Mouse (Mus musculus) liver, postnatal 0 days (tissue): ENCODE measurements around the gene Adipor2. TPM values are rescaled to one million over a fixed set of nuclear protein-coding genes. Genes with fewer than 3 reads are reported as not detected.
A peak's percentile ranks its signal among the peaks of the same experiment; 100 is the strongest.

Experiments
- ATAC-seq: fragments of 200-750 bp; cut with Nextera tagmentation; 2 replicates; pipeline ENCODE4 v1.8.0; 2017; ENCODE audit warnings: mild to moderate bottlenecking, moderate library complexity
- DNase-seq: peaks from one replicate; pipeline ENCODE4 v3.0.0-alpha.2; 2016
- H3K27ac ChIP-seq: fragments of 300-500 bp; sonication (generic); 2 replicates; pipeline ENCODE4 v1.5.1; 2014; ENCODE audit warnings: antibody characterized with exemption, moderate library complexity, mild to moderate bottlenecking, low read depth
- H3K27me3 ChIP-seq: fragments of 300-500 bp; sonication (generic); 2 replicates; pipeline ENCODE4 v1.6.1; 2014; ENCODE audit warnings: low read length, control low read depth, mixed read lengths; ENCODE audit not compliant: insufficient read depth
- H3K36me3 ChIP-seq: fragments of 300-500 bp; sonication (generic); replicated peaks from 2 replicates; pipeline ENCODE4 v1.6.1; 2014; ENCODE audit warnings: mild to moderate bottlenecking, control low read depth, low read length, moderate library complexity, mixed read lengths; ENCODE audit not compliant: insufficient read depth
- H3K4me1 ChIP-seq: fragments of 300-500 bp; sonication (generic); 2 replicates; pipeline ENCODE4 v1.6.1; 2014; ENCODE audit warnings: antibody characterized with exemption, mild to moderate bottlenecking, control low read depth; ENCODE audit not compliant: insufficient read depth
- H3K4me2 ChIP-seq: fragments of 300-500 bp; sonication (generic); 2 replicates; pipeline ENCODE4 v1.6.1; 2014; ENCODE audit warnings: low read depth, mild to moderate bottlenecking, low read length, moderate library complexity, mixed read lengths
- H3K4me3 ChIP-seq: fragments of 300-500 bp; sonication (generic); 2 replicates; pipeline ENCODE4 v1.5.1; 2014; ENCODE audit warnings: low read depth, low read length
- H3K9ac ChIP-seq: fragments of 300-500 bp; sonication (generic); replicated peaks from 2 replicates; pipeline ENCODE4 v1.6.1; 2014; ENCODE audit warnings: mild to moderate bottlenecking, moderate library complexity
- H3K9me3 ChIP-seq: fragments of 300-500 bp; sonication (generic); 2 replicates; pipeline ENCODE4 v1.6.1; 2016; ENCODE audit warnings: mild to moderate bottlenecking, control low read depth, low read length, mixed read lengths
- CTCF ChIP-seq: sonication (generic); IDR thresholded peaks from 2 replicates; pipeline ENCODE4 v1.5.1; 2016; ENCODE audit warnings: antibody characterized with exemption, low read depth
- EP300 ChIP-seq: IDR thresholded peaks from 2 replicates; pipeline ENCODE4 v1.6.1; 2016; ENCODE audit warnings: antibody characterized with exemption, low read depth, mild to moderate bottlenecking
- WGBS: fragments of 180-500 bp; shearing (Covaris S2); extraction: QIAGEN DNeasy Blood & Tissue Kit; methylation state at CpG from one replicate; pipeline ENCODE4 v1.1.7; 2014; ENCODE audit not compliant: insufficient replicate concordance; 5-methylcytosine and 5-hydroxymethylcytosine counted together
- polyA plus RNA-seq: library from polyadenylated mRNA; unstranded; fragments of >200 nt; fragmentation: Nextera tagmentation; extraction: Ambion mirVana; gene quantifications from 2 replicates; pipeline ENCODE4 v1.2.1, GENCODE M21; 2015

The Adipor2 gene
- polyA plus RNA-seq, 1 experiment from 2014 or later: 58.6 TPM

- DNase-seq (no peak), ATAC-seq (no peak)
- Histone ChIP-seq H3K4me3 (no peak overlapping the region), H3K4me2 (peak overlapping the region; percentile 47; the same call in 1 of the 2 replicates), H3K4me1 (peaks cover 37% of the 10 kb centered on the region), H3K27ac (peak overlapping the region; percentile 90), H3K9ac (0 out of 2 replicates have a peak overlapping the region, but pooled peaks have one; percentile 0), H3K9me3 (no peaks in the 10 kb centered on the region), H3K27me3 (no peaks in the 10 kb centered on the region), H3K36me3 (no peaks in the 10 kb centered on the region)
- no peak for TF ChIP-seq CTCF
- no peak for TF ChIP-seq EP300
- WGBS: 36% methylated on average over 5 of the region's 6 CpGs
Observed at GRCm38 (mm10) chr6:119407818-119408217, 9.7 kb downstream of the Adipor2 start.

DNA sequence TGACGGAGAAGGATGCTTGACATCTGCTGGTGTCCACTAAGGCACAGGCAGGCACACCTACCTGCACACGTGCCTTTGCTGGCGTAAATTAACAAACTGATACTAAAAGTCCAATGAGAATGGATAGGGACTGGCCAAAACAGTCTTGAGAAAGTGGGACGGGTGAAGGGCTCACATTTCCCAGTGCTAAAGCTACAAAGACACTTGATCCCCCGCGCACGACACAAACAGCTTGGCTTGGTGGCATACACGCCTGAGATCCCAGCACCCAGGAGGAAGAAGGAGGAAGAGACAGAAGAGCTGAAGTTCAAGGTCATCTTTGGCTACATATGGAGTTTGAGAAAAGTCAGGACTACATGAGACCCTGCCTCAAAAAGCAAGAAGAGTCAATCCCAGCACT is 11.0 kb downstream of the Adipor2 start:
- H3K4me1 ChIP-seq: peaks cover 47% of the 10 kb centered on the region
- no peak overlapping the region for H3K4me3 ChIP-seq
- H3K27ac ChIP-seq: peak overlapping the region; percentile 80
- TF ChIP-seq CTCF (no peak), EP300 (no peak)
- H3K9ac ChIP-seq: no peak overlapping the region
- H3K27me3 ChIP-seq: no peaks in the 10 kb centered on the region
- 88% methylated on average over 8 of the region's 8 CpGs for WGBS
- H3K4me2 ChIP-seq: no peak overlapping the region
- H3K36me3 ChIP-seq: no peaks in the 10 kb centered on the region
- ATAC-seq (no peak), DNase-seq (no peak)
- H3K9me3 ChIP-seq: no peaks in the 10 kb centered on the region

GRCm38 (mm10) chr6:119405310-119405709 is 12.2 kb downstream of the Adipor2 start:
- Histone ChIP-seq H3K27me3 (no peaks in the 10 kb centered on the region), H3K27ac (peak overlapping the region; percentile 80), H3K4me1 (peaks cover 49% of the 10 kb centered on the region), H3K4me2 (0 out of 2 replicates have a peak overlapping the region, but pooled peaks have one; percentile 26), H3K9me3 (no peaks in the 10 kb centered on the region), H3K36me3 (no peaks in the 10 kb centered on the region), H3K9ac (no peak overlapping the region), H3K4me3 (no peak overlapping the region)
- DNase-seq (no peak), ATAC-seq (peak; percentile 53)
- WGBS: 60% methylated on average over 7 of the region's 7 CpGs
- no peak for TF ChIP-seq CTCF
- TF ChIP-seq EP300: no peak

GRCm38 (mm10) chr6:119404854-119405253 is 12.7 kb downstream of the Adipor2 start:
- no peak; the same call in 1 of the 2 replicates for TF ChIP-seq EP300
- no peak for TF ChIP-seq CTCF
- Histone ChIP-seq H3K4me3 (no peak overlapping the region), H3K27me3 (no peaks in the 10 kb centered on the region), H3K36me3 (no peaks in the 10 kb centered on the region), H3K9ac (no peak overlapping the region), H3K4me2 (no peak overlapping the region), H3K4me1 (peaks cover 53% of the 10 kb centered on the region), H3K27ac (peak overlapping the region; percentile 80), H3K9me3 (no peaks in the 10 kb centered on the region)
- DNase-seq (no peak), ATAC-seq (peak; percentile 68)
- 66% methylated on average over 4 of the region's 4 CpGs for WGBS

DNA sequence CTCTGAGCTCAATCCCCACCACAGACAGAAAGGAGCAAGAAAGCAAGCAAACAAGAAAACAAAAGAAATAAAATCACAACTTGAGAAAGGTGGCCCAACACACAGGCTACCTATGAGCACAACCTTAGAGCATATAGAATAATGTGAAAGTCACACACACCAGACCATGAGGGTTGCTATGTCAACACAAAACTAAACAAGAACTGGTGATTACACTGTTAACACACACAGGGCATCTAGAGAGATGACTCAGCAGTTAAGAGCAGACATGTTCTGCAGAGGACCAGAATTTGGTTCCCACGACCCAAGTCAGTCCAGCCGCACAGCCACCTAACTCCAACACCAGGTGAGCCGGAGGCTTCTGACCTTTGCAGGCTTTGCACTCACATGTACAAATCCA is 14.5 kb downstream of the Adipor2 start:
- TF ChIP-seq EP300 (no peak), CTCF (no peak)
- Histone ChIP-seq H3K4me2 (no peak overlapping the region), H3K27me3 (no peaks in the 10 kb centered on the region), H3K4me1 (peaks cover 47% of the 10 kb centered on the region), H3K36me3 (no peaks in the 10 kb centered on the region), H3K9me3 (no peaks in the 10 kb centered on the region), H3K9ac (no peak overlapping the region), H3K27ac (no peak overlapping the region), H3K4me3 (no peak overlapping the region)
- peak; percentile 13; the same call in 1 of the 2 replicates for ATAC-seq
- no peak for DNase-seq
- whole genome bisulfite sequencing: 48% methylated on average over 3 of the region's 3 CpGs

- H3K9me3 ChIP-seq: no peaks in the 10 kb centered on the region
- no peaks in the 10 kb centered on the region for H3K27me3 ChIP-seq
- 53% methylated on average over 8 of the region's 8 CpGs for WGBS
- no peak overlapping the region for H3K4me3 ChIP-seq
- no peaks in the 10 kb centered on the region; the same call in 1 of the 2 replicates for H3K36me3 ChIP-seq
- peak overlapping the region; percentile 22; the same call in 1 of the 2 replicates for H3K27ac ChIP-seq
- ATAC-seq (no peak), DNase-seq (no peak)
- TF ChIP-seq EP300 (no peak), CTCF (no peak)
- no peak overlapping the region for H3K4me2 ChIP-seq
- H3K9ac ChIP-seq: no peak overlapping the region
- H3K4me1 ChIP-seq: peaks cover 45% of the 10 kb centered on the region
Observed at GRCm38 (mm10) chr6:119401545-119402304, 15.8 kb downstream of the Adipor2 start.
